Mouse (Mus musculus) testis, adult 2 months (tissue): ENCODE data around the gene Nkx1-2.

ENCODE experiments used
- CTCF ChIP-seq: fragments of 200-500 bp; IDR thresholded peaks from 2 replicates; pipeline ENCODE4 v1.5.1; 2012; ENCODE audit warnings: low read depth, mild to moderate bottlenecking, inconsistent platforms, low read length, moderate library complexity; ENCODE audit not compliant: control insufficient read depth, insufficient read depth, insufficient replicate concordance
- POLR2A ChIP-seq: fragments of 200-500 bp; IDR thresholded peaks from 2 replicates; pipeline ENCODE4 v1.6.1; 2012; ENCODE audit warnings: low read depth, mild to moderate bottlenecking, inconsistent platforms, low read length, moderate library complexity; ENCODE audit not compliant: control insufficient read depth

GRCm38 (mm10) chr7:132624161-132624560, 24.7 kb upstream of the Nkx1-2 start:
- TF ChIP-seq POLR2A (no peak), CTCF (no peak)
